Mouse (Mus musculus) neural tube, embryonic 15.5 days (tissue): ENCODE measurements around the gene Capn11. TPM values are rescaled to one million over a fixed set of nuclear protein-coding genes. Genes with fewer than 3 reads are reported as not detected.

Source experiments
- ATAC-seq: fragments of 200-750 bp; cut with Nextera tagmentation; 2 replicates; pipeline ENCODE4 v1.8.0; 2017; ENCODE audit warnings: mild to moderate bottlenecking, moderate TSS enrichment, moderate library complexity; ENCODE audit not compliant: low FRiP score
- H3K27ac ChIP-seq: fragments of 300-500 bp; sonication (generic); replicated peaks from 2 replicates; pipeline ENCODE4 v1.5.1; 2015; ENCODE audit warnings: mild to moderate bottlenecking, inconsistent platforms
- H3K27me3 ChIP-seq: fragments of 300-500 bp; sonication (generic); replicated peaks from 2 replicates; pipeline ENCODE4 v1.6.1; 2015; ENCODE audit warnings: inconsistent platforms
- H3K36me3 ChIP-seq: fragments of 300-500 bp; sonication (generic); 2 replicates; pipeline ENCODE4 v1.6.1; 2015; ENCODE audit warnings: inconsistent platforms
- H3K4me1 ChIP-seq: fragments of 300-500 bp; sonication (generic); 2 replicates; pipeline ENCODE4 v1.6.1; 2015; ENCODE audit warnings: inconsistent platforms
- H3K4me2 ChIP-seq: fragments of 300-500 bp; sonication (generic); 2 replicates; pipeline ENCODE4 v1.6.1; 2015; ENCODE audit warnings: inconsistent platforms, mild to moderate bottlenecking, moderate library complexity
- H3K4me3 ChIP-seq: fragments of 300-500 bp; sonication (generic); replicated peaks from 2 replicates; pipeline ENCODE4 v1.5.1; 2015; ENCODE audit warnings: mild to moderate bottlenecking, inconsistent platforms
- H3K9ac ChIP-seq: fragments of 300-500 bp; sonication (generic); replicated peaks from 2 replicates; pipeline ENCODE4 v1.6.1; 2015; ENCODE audit warnings: mild to moderate bottlenecking, inconsistent platforms
- H3K9me3 ChIP-seq: fragments of 300-500 bp; sonication (generic); replicated peaks from 2 replicates; pipeline ENCODE4 v1.6.1; 2016; ENCODE audit warnings: inconsistent platforms
- WGBS: fragments of 180-500 bp; shearing (Covaris S2); methylation state at CpG from one replicate; pipeline ENCODE4 v1.1.7; 2015; ENCODE audit warnings: mixed read lengths; 5-methylcytosine and 5-hydroxymethylcytosine counted together
- polyA plus RNA-seq: library from polyadenylated mRNA; unstranded; fragments of >200 nt; fragmentation: Nextera tagmentation; extraction: Ambion mirVana; gene quantifications from 2 replicates; pipeline ENCODE4 v1.2.1, GENCODE M21; 2015

Gene Capn11
- polyA plus RNA-seq, 1 experiment from 2014 or later = 1.2 TPM

DNA sequence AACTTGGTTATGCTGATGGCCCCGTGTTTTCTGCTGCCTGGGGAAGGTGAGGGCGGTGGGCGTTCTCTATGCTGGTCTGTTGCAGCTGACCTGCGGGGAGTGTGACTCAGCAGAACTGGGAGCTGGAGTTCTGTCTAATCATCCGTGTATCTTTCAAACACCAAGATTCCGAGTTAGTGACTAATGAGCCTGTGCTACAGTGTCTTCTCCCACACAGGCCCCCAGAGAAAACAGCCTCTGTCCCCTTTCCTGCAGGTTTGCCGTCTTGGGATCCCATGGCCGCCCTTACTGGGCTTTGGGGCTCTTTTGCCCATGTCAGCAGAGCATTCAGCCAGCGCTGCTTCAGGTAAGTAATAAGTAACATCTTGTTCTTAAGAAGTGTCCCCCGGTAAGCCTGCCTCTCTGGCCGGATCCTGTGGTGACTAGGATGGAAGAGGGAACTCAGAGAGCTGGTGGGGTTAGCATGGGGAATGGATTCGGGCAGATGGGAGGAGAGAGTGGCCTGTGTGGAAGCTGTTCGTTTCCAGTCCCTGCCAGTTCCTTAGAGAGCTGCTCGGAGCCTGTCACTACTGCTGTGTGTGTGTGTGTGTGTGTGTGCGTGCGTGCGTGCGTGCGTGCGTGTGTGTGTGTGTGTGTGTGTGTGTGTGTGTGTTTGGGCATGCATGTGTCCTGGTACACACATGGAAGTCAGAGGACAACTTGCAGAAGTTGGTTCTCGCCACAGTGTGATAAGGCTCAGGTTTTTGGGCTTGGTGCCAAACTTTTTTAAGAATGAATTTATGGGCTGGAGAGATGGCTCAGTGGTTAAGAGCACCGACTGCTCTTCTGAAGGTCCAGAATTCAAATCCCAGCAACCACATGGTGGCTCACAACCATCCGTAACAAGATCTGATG is 36.3 kb upstream of the Capn11 start:
- Histone ChIP-seq H3K36me3 (peaks cover 16% of the 10 kb centered on the region), H3K9ac (no peak overlapping the region), H3K4me3 (no peak overlapping the region), H3K4me2 (no peak overlapping the region), H3K27ac (no peak overlapping the region), H3K9me3 (no peaks in the 10 kb centered on the region), H3K27me3 (no peaks in the 10 kb centered on the region), H3K4me1 (peaks cover 2% of the 10 kb centered on the region; the same call in 1 of the 2 replicates)
- 83% methylated on average over 23 of the region's 23 CpGs for WGBS
- ATAC-seq = no peak

DNA sequence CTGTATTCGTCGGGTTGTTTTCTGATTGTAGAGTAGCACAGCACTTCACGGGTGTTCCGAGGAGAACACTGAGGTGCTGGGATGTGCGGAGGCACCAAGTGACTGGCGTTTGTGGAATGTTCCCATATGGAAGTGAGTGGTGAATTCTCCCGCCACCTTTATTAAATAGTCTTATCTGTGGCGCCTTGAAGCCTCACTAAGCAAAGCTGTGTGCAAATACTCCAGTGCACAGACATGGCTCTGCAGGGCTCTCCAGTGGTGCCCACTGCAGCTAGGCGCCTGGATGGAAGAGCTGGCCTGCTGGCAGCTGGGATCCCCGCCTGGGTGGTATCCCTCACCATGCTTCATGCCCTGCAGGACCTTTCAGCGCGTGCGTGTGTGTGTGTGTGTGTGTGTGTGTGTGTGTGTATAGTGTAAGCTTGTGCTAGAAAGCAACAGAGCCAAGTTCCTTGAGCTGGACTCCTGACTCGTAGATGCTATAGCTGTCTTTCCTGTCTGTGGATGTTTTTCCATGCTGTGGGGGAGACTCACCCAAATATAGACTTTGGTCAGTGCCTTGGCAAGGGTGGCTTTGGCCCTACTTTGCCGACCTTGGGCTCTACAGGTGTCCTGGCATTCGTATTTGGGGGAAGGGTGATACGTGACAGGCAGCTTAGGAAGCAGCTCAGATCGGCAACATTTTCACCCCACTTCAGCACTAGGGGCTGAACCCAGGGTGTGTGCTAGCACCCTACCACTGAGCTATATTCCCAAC is 34.9 kb upstream of the Capn11 start:
- H3K9me3 ChIP-seq = no peaks in the 10 kb centered on the region
- H3K27me3 ChIP-seq = no peaks in the 10 kb centered on the region
- no peak overlapping the region for H3K4me3 ChIP-seq
- WGBS = 87% methylated on average over 18 of the region's 18 CpGs
- no peak overlapping the region for H3K9ac ChIP-seq
- no peak overlapping the region for H3K4me2 ChIP-seq
- H3K36me3 ChIP-seq = peaks cover 13% of the 10 kb centered on the region
- ATAC-seq = no peak
- no peak overlapping the region for H3K27ac ChIP-seq
- peaks cover 2% of the 10 kb centered on the region; the same call in 1 of the 2 replicates for H3K4me1 ChIP-seq

GRCm38 (mm10) chr17:45692159-45692558 is 33.0 kb upstream of the Capn11 start:
- Histone ChIP-seq H3K27me3 (no peaks in the 10 kb centered on the region), H3K4me1 (peaks cover 10% of the 10 kb centered on the region), H3K27ac (no peak overlapping the region), H3K4me3 (no peak overlapping the region), H3K9me3 (no peaks in the 10 kb centered on the region), H3K9ac (no peak overlapping the region), H3K36me3 (peaks cover 4% of the 10 kb centered on the region; the same call in 1 of the 2 replicates), H3K4me2 (no peak overlapping the region)
- WGBS = 87% methylated on average over 5 of the region's 5 CpGs
- no peak for ATAC-seq

GRCm38 (mm10) chr17:45690044-45690443 is 30.9 kb upstream of the Capn11 start:
- Histone ChIP-seq H3K36me3 (no peaks in the 10 kb centered on the region), H3K4me3 (no peak overlapping the region), H3K27me3 (no peaks in the 10 kb centered on the region), H3K4me2 (no peak overlapping the region), H3K4me1 (peaks cover 17% of the 10 kb centered on the region), H3K9ac (no peak overlapping the region), H3K9me3 (no peaks in the 10 kb centered on the region), H3K27ac (no peak overlapping the region)
- ATAC-seq = no peak
- 93% methylated on average over 4 of the region's 4 CpGs for WGBS

DNA sequence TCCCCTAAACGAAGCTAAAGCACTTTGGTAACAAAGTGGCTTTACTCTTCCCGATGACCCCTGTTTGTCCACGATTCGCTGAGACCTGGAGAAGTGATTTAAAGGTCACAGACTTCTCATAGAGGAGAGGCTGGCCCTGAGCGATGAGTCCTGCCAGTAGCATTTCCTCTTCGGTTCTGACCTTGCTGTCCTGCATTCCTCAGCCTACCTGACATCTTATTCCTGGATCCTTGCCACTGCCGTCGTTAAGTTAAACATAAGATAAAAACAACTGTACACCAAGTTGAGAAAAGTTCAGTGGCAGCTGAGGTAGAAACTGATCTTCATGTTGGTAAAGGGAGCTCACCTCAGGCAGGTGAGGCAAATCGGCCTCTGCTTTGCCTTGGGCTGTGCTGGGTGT is 30.0 kb upstream of the Capn11 start:
- Histone ChIP-seq H3K4me3 (no peak overlapping the region), H3K4me2 (no peak overlapping the region), H3K27ac (no peak overlapping the region), H3K36me3 (no peaks in the 10 kb centered on the region), H3K9ac (no peak overlapping the region), H3K9me3 (no peaks in the 10 kb centered on the region), H3K4me1 (peaks cover 27% of the 10 kb centered on the region), H3K27me3 (no peaks in the 10 kb centered on the region)
- WGBS = 87% methylated on average over 9 of the region's 9 CpGs
- ATAC-seq = no peak

GRCm38 (mm10) chr17:45686716-45687115 is 27.6 kb upstream of the Capn11 start, which contains the start of gene Tmem63b:
Gene Tmem63b (minus strand): TSS chr17:45686905.
- H3K9ac ChIP-seq = peak within 1 kb of the TSS; percentile 93
- no peaks in the 10 kb centered on the region for H3K36me3 ChIP-seq
- H3K4me2 ChIP-seq = peak within 1 kb of the TSS; percentile 76
- peak within 1 kb of the TSS; percentile 93 for H3K27ac ChIP-seq
- no peaks in the 10 kb centered on the region for H3K9me3 ChIP-seq
- H3K27me3 ChIP-seq = no peaks in the 10 kb centered on the region
- ATAC-seq = peak; percentile 2; the same call in 1 of the 2 replicates
- H3K4me1 ChIP-seq = peaks cover 34% of the 10 kb centered on the region
- 8% methylated on average over 12 of the region's 12 CpGs for WGBS
- peak within 1 kb of the TSS; percentile 96 for H3K4me3 ChIP-seq

GRCm38 (mm10) chr17:45686093-45686619 is 27.0 kb upstream of the Capn11 start, which contains the start of gene Mrpl14:
Gene Mrpl14 (plus strand): TSS chr17:45686322.
- Histone ChIP-seq H3K4me1 (peaks cover 35% of the 10 kb centered on the region), H3K36me3 (no peaks in the 10 kb centered on the region), H3K4me2 (peak within 1 kb of the TSS; percentile 76), H3K27me3 (no peaks in the 10 kb centered on the region), H3K4me3 (peak within 1 kb of the TSS; percentile 96), H3K27ac (peak within 1 kb of the TSS; percentile 93), H3K9ac (peak within 1 kb of the TSS; percentile 93), H3K9me3 (no peaks in the 10 kb centered on the region)
- ATAC-seq = peak; percentile 89
- under 1% methylated on average over 29 of the region's 50 CpGs for WGBS

- Histone ChIP-seq H3K27ac (peak overlapping the region; percentile 93), H3K4me2 (peak overlapping the region; percentile 74), H3K4me3 (peak overlapping the region; percentile 96), H3K9me3 (no peaks in the 10 kb centered on the region), H3K4me1 (peaks cover 42% of the 10 kb centered on the region), H3K9ac (peak overlapping the region; percentile 93), H3K36me3 (no peaks in the 10 kb centered on the region), H3K27me3 (no peaks in the 10 kb centered on the region)
- ATAC-seq = peak; percentile 46
- 1% methylated on average over 57 of the region's 58 CpGs for WGBS
Measured at GRCm38 (mm10) chr17:45685171-45686092, 26.3 kb upstream of the Capn11 start.

- H3K4me3 ChIP-seq = peak overlapping the region; percentile 96
- peak overlapping the region; percentile 74 for H3K4me2 ChIP-seq
- peaks cover 45% of the 10 kb centered on the region for H3K4me1 ChIP-seq
- peak; percentile 10; the same call in 1 of the 2 replicates for ATAC-seq
- H3K27me3 ChIP-seq = no peaks in the 10 kb centered on the region
- peak overlapping the region; percentile 93 for H3K27ac ChIP-seq
- no peaks in the 10 kb centered on the region for H3K9me3 ChIP-seq
- H3K9ac ChIP-seq = peak overlapping the region; percentile 93
- 25% methylated on average over 14 of the region's 14 CpGs for WGBS
- no peaks in the 10 kb centered on the region for H3K36me3 ChIP-seq
Measured at GRCm38 (mm10) chr17:45684667-45685131, 25.6 kb upstream of the Capn11 start.

DNA sequence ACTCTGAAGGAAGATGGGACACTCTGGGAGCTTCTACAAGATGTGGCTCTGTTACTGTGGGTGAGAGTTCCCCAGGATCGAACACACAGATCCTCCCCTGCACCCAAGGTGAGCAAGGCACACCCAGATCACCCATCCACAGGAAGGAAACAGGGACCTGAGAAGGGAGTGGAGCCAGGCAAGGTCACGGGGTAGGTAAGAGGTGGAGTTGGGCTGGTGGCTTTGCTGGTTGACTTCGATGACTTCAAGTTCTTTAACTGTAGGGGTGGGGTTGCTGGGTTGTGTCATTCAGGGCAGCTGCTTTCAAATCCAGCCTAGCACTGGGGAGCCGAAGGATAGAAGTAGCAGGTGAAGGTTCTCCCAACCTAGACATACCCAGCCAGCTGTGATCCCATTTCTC is 23.7 kb upstream of the Capn11 start:
- Histone ChIP-seq H3K27me3 (no peaks in the 10 kb centered on the region), H3K9ac (no peak overlapping the region), H3K4me3 (no peak overlapping the region), H3K4me1 (peaks cover 44% of the 10 kb centered on the region), H3K9me3 (no peaks in the 10 kb centered on the region), H3K4me2 (no peak overlapping the region), H3K36me3 (peaks cover 5% of the 10 kb centered on the region; the same call in 1 of the 2 replicates), H3K27ac (no peak overlapping the region)
- 97% methylated on average over 4 of the region's 4 CpGs for WGBS
- ATAC-seq = no peak
